Mouse (Mus musculus): ENCODE data around the gene Ola1. TPM values are rescaled to one million over a fixed set of nuclear protein-coding genes. Genes with fewer than 3 reads are reported as not detected.

The Ola1 gene
- polyA plus RNA-seq, 1 experiment from 2014 or later = 70.5 TPM

DNA sequence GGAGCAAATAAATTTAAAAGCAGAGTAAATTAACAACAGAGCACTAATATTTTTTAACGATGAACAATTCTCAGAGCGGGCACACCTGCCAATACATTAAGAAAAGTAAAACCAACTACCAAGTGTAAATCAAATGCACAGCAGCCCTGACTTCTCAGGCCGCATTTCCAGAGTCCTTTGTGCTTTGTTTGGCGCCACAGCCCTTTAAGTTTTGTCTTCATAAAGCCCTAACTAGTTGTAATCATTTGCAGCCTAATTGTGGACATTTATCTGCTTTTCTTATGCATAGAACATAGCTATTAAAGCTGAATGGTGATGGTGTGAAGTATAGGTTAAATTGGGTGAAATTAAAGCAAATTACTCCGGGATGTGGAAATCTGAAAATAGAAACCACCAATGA is 49.2 kb downstream of the Ola1 start:
- Histone ChIP-seq H3K9ac (ENCODE audit: low read depth, low read length) (no peak overlapping the region), H3K4me1 (ENCODE audit: control insufficient read depth, insufficient read depth, low read length) (no peaks in the 10 kb centered on the region), H3K27me3 (ENCODE audit: control insufficient read depth, insufficient read depth, low read length) (no peaks in the 10 kb centered on the region), H3K4me2 (no peak overlapping the region), H3K9me3 (replicated peaks; ENCODE audit: control insufficient read depth, low read length) (no peaks in the 10 kb centered on the region), H3K4me3 (ENCODE audit: low read depth, low read length) (no peak overlapping the region), H3K27ac (ENCODE audit: low read depth, low read length) (no peak overlapping the region), H3K36me3 (ENCODE audit: control insufficient read depth, insufficient read depth, low read length) (no peaks in the 10 kb centered on the region)
- no peak for ATAC-seq (replicated peaks; ENCODE audit: insufficient number of reproducible peaks, low FRiP score, low TSS enrichment)
- 81% methylated on average over 5 of the region's 5 CpGs for WGBS (ENCODE audit: insufficient replicate concordance)

DNA sequence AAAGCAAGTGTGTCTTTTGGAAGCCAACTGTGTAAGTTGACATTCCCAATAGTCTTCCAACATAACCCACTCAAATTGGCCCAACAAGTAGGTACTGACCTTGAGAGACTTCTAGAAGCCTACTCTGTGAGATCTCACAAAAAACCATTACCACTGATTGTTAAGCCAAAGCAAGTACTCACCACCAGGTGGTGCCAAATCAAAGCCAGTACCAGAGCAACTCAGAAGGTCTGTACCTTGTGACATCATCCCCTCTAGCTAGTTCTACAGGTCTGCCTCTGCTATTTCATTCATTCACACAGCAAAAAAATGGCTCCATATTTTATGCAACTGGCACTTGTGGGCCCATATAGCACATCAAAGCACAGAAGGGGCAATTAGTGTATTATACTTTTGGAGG is 51.6 kb downstream of the Ola1 start:
- H3K27me3 ChIP-seq (ENCODE audit: control insufficient read depth, insufficient read depth, low read length) = no peaks in the 10 kb centered on the region
- no peak for ATAC-seq (replicated peaks; ENCODE audit: insufficient number of reproducible peaks, low FRiP score, low TSS enrichment)
- H3K4me3 ChIP-seq (ENCODE audit: low read depth, low read length) = no peak overlapping the region
- H3K4me2 ChIP-seq = no peak overlapping the region
- no peaks in the 10 kb centered on the region for H3K9me3 ChIP-seq (replicated peaks; ENCODE audit: control insufficient read depth, low read length)
- no peaks in the 10 kb centered on the region for H3K4me1 ChIP-seq (ENCODE audit: control insufficient read depth, insufficient read depth, low read length)
- no peak overlapping the region for H3K27ac ChIP-seq (ENCODE audit: low read depth, low read length)
- no peaks in the 10 kb centered on the region for H3K36me3 ChIP-seq (ENCODE audit: control insufficient read depth, insufficient read depth, low read length)
- H3K9ac ChIP-seq (ENCODE audit: low read depth, low read length) = no peak overlapping the region

DNA sequence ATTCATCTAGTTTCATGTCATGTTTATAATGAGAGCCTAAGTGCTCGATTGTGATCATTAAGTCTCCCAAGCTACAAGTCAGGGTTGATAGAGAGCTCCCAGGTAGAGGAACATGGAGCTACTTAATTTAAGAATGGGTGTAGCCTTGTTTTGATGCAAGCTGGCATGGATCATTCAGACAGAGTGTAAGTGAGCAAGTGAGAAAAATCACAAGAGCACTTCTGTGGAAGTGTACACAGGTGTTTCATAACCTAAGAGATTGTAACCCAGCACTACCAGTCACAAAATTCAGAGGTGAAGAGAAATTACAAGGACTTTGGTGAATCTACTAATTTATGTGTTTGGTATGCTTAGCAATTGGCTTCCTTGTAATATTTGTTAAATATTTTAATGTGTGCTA is 54.1 kb downstream of the Ola1 start:
- Histone ChIP-seq H3K27ac (ENCODE audit: low read depth, low read length) (no peak overlapping the region), H3K9me3 (replicated peaks; ENCODE audit: control insufficient read depth, low read length) (no peaks in the 10 kb centered on the region), H3K4me3 (ENCODE audit: low read depth, low read length) (no peak overlapping the region), H3K4me1 (ENCODE audit: control insufficient read depth, insufficient read depth, low read length) (no peaks in the 10 kb centered on the region), H3K27me3 (ENCODE audit: control insufficient read depth, insufficient read depth, low read length) (no peaks in the 10 kb centered on the region), H3K36me3 (ENCODE audit: control insufficient read depth, insufficient read depth, low read length) (no peaks in the 10 kb centered on the region), H3K4me2 (no peak overlapping the region), H3K9ac (ENCODE audit: low read depth, low read length) (no peak overlapping the region)
- 63% methylated on average over 1 of the region's 1 CpGs for WGBS (ENCODE audit: insufficient replicate concordance)
- no peak for ATAC-seq (replicated peaks; ENCODE audit: insufficient number of reproducible peaks, low FRiP score, low TSS enrichment)

DNA sequence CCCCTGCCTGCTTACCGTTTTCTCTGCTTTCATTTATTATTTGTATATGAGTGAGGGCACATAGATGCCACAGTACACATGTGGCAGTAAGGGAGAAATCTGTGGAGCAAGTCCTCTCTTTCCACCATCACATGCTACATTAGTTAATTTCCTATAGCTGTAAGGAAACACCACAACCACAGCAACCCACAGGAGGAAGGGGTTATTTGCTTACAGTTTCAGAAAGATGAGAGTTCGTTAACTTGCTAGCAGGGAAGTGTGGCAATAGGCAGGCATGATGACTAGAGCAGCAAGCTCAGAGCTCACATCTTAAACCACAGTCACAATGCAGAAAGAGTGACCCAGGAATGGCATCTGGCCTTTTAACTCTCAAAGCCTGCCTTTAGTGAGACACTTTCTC is 58.0 kb downstream of the Ola1 start:
- WGBS (ENCODE audit: insufficient replicate concordance) = 90% methylated on average over 2 of the region's 2 CpGs
- Histone ChIP-seq H3K4me2 (no peak overlapping the region), H3K36me3 (ENCODE audit: control insufficient read depth, insufficient read depth, low read length) (peaks cover 2% of the 10 kb centered on the region; the same call in 1 of the 2 replicates), H3K9me3 (replicated peaks; ENCODE audit: control insufficient read depth, low read length) (no peaks in the 10 kb centered on the region), H3K4me1 (ENCODE audit: control insufficient read depth, insufficient read depth, low read length) (peaks cover 2% of the 10 kb centered on the region; the same call in 1 of the 2 replicates), H3K27ac (ENCODE audit: low read depth, low read length) (no peak overlapping the region), H3K4me3 (ENCODE audit: low read depth, low read length) (no peak overlapping the region), H3K27me3 (ENCODE audit: control insufficient read depth, insufficient read depth, low read length) (no peaks in the 10 kb centered on the region), H3K9ac (ENCODE audit: low read depth, low read length) (no peak overlapping the region)
- no peak for ATAC-seq (replicated peaks; ENCODE audit: insufficient number of reproducible peaks, low FRiP score, low TSS enrichment)

DNA sequence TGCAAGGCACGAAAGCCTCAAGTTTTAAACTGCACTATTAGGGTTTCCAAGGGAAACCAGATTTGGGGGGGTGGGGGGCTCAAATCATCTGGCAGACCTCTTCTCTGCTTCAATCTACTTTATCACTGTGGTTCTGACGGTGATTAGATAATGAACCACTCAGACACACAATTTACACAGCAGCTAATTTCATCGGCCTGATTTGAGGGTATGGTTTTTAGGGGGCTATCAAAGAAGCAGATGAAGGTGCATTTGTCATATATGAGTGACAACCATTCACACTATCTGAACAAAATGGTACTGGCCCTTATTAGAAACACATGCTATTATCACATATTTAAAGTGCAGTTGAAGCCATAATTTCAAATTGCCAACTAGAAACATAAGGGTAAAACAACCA is 61.5 kb downstream of the Ola1 start:
- Histone ChIP-seq H3K9ac (ENCODE audit: low read depth, low read length) (no peak overlapping the region), H3K4me2 (no peak overlapping the region), H3K4me3 (ENCODE audit: low read depth, low read length) (no peak overlapping the region), H3K4me1 (ENCODE audit: control insufficient read depth, insufficient read depth, low read length) (peaks cover 2% of the 10 kb centered on the region; the same call in 1 of the 2 replicates), H3K27me3 (ENCODE audit: control insufficient read depth, insufficient read depth, low read length) (no peaks in the 10 kb centered on the region), H3K27ac (ENCODE audit: low read depth, low read length) (no peak overlapping the region), H3K36me3 (ENCODE audit: control insufficient read depth, insufficient read depth, low read length) (peaks cover 5% of the 10 kb centered on the region; the same call in 1 of the 2 replicates), H3K9me3 (replicated peaks; ENCODE audit: control insufficient read depth, low read length) (no peaks in the 10 kb centered on the region)
- ATAC-seq (replicated peaks; ENCODE audit: insufficient number of reproducible peaks, low FRiP score, low TSS enrichment) = no peak
- WGBS (ENCODE audit: insufficient replicate concordance) = 74% methylated on average over 3 of the region's 3 CpGs

DNA sequence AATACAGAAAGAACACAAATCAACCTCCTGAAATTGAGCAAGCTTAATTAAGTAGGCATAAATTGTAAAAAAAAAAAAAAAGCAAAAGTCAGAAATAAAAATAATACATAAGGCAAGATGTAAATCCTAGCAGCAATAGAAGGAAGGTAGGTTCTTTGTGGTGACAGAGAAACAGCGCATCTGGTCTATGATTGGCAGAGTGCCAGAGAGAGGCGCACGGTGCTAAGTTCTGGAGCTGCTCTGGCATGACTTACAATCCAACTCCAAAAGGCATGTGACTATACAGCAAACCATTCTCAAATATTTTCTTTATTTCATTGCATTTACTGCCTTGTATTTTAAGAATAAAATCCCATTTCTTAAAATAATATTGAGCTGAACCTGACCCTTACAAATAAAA is 68.2 kb downstream of the Ola1 start:
- Histone ChIP-seq H3K4me2 (no peak overlapping the region), H3K4me3 (ENCODE audit: low read depth, low read length) (no peak overlapping the region), H3K9me3 (replicated peaks; ENCODE audit: control insufficient read depth, low read length) (no peaks in the 10 kb centered on the region), H3K36me3 (ENCODE audit: control insufficient read depth, insufficient read depth, low read length) (0 out of 2 replicates have a peak, but pooled peaks cover 2% of the 10 kb centered on the region), H3K27me3 (ENCODE audit: control insufficient read depth, insufficient read depth, low read length) (no peaks in the 10 kb centered on the region), H3K9ac (ENCODE audit: low read depth, low read length) (no peak overlapping the region), H3K4me1 (ENCODE audit: control insufficient read depth, insufficient read depth, low read length) (no peaks in the 10 kb centered on the region), H3K27ac (ENCODE audit: low read depth, low read length) (no peak overlapping the region)
- WGBS (ENCODE audit: insufficient replicate concordance) = 68% methylated on average over 3 of the region's 3 CpGs
- ATAC-seq (replicated peaks; ENCODE audit: insufficient number of reproducible peaks, low FRiP score, low TSS enrichment) = no peak

DNA sequence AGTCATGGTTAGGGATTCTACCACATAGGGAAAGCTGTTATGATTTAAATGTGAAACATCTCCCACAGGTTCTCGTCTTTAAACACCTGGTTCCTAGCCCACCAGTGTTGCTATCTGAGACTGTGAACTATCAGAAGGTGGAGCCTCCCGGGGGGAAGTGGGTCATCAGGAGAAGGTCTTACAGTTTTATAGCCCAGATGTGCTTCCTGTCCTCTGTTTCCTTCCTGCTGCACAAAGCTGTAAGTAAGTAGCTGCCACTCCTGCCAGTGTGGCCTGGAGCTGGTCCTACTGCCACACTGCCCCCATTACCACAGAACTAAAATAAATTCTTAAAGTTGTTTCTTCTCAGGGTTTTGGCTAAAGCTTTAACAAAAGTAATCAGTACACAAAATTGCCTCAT is 72.6 kb downstream of the Ola1 start:
- H3K4me2 ChIP-seq = no peak overlapping the region
- H3K9ac ChIP-seq (ENCODE audit: low read depth, low read length) = no peak overlapping the region
- H3K36me3 ChIP-seq (ENCODE audit: control insufficient read depth, insufficient read depth, low read length) = no peaks in the 10 kb centered on the region
- no peaks in the 10 kb centered on the region for H3K9me3 ChIP-seq (replicated peaks; ENCODE audit: control insufficient read depth, low read length)
- H3K4me1 ChIP-seq (ENCODE audit: control insufficient read depth, insufficient read depth, low read length) = no peaks in the 10 kb centered on the region
- H3K27ac ChIP-seq (ENCODE audit: low read depth, low read length) = no peak overlapping the region
- WGBS (ENCODE audit: insufficient replicate concordance) = 81% methylated on average over 2 of the region's 2 CpGs
- no peak overlapping the region for H3K4me3 ChIP-seq (ENCODE audit: low read depth, low read length)
- no peak for ATAC-seq (replicated peaks; ENCODE audit: insufficient number of reproducible peaks, low FRiP score, low TSS enrichment)
- H3K27me3 ChIP-seq (ENCODE audit: control insufficient read depth, insufficient read depth, low read length) = no peaks in the 10 kb centered on the region

DNA sequence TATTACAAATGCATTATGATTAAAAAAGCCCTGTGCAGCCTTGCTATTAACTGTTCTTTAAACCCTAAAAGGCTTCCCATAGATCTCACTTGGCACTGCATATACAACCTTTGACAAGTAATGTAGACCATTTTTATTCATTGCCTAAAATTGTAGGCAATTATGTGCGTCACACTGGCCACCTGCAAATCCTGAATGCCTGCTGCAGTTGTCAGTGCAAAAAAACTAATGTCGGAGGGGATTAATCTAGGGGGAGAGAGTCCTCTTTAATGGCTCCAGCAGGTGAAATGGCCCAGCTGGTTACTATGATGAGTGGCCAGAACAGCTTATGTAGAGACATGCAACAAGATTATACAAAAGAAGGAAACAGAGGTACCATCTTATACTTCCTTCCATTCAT is 75.0 kb downstream of the Ola1 start:
- ATAC-seq (replicated peaks; ENCODE audit: insufficient number of reproducible peaks, low FRiP score, low TSS enrichment) = no peak
- H3K4me2 ChIP-seq = no peak overlapping the region
- no peak overlapping the region for H3K27ac ChIP-seq (ENCODE audit: low read depth, low read length)
- H3K9me3 ChIP-seq (replicated peaks; ENCODE audit: control insufficient read depth, low read length) = no peaks in the 10 kb centered on the region
- no peak overlapping the region for H3K4me3 ChIP-seq (ENCODE audit: low read depth, low read length)
- no peaks in the 10 kb centered on the region for H3K36me3 ChIP-seq (ENCODE audit: control insufficient read depth, insufficient read depth, low read length)
- no peaks in the 10 kb centered on the region for H3K4me1 ChIP-seq (ENCODE audit: control insufficient read depth, insufficient read depth, low read length)
- 81% methylated on average over 2 of the region's 2 CpGs for WGBS (ENCODE audit: insufficient replicate concordance)
- no peaks in the 10 kb centered on the region for H3K27me3 ChIP-seq (ENCODE audit: control insufficient read depth, insufficient read depth, low read length)
- no peak overlapping the region for H3K9ac ChIP-seq (ENCODE audit: low read depth, low read length)

DNA sequence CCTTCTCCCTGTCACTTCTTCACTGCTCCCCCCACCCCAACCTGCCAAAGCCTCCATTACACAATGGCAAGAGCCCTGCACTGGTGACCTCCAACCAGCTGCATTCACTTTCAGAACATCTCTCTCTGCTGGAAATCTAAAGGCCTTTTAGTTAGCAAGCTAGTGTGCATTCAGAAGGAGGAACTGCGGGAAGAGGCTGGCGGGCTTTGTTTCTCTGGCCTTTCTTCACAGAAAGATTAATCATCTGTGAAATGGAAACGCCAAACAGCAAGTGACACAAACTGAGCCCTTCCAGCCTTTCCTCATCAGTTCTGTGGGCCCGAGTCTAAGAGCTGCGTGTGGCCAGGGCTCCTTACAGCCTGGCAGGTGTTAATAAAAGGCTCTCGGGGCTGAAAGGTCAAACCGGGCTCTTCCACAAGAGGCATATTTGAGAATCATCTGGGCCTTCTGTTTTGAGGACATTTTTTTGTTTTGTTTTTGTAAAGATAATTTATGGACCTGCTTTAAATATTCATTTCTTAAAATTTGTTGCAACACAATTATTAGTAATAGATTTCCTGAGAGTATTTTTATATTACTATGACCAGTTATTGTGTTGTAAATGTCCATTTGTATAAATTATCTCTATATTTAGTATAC is 75.8 kb downstream of the Ola1 start:
- no peak overlapping the region for H3K4me3 ChIP-seq (ENCODE audit: low read depth, low read length)
- H3K4me2 ChIP-seq = no peak overlapping the region
- H3K27me3 ChIP-seq (ENCODE audit: control insufficient read depth, insufficient read depth, low read length) = no peaks in the 10 kb centered on the region
- H3K36me3 ChIP-seq (ENCODE audit: control insufficient read depth, insufficient read depth, low read length) = no peaks in the 10 kb centered on the region
- ATAC-seq (replicated peaks; ENCODE audit: insufficient number of reproducible peaks, low FRiP score, low TSS enrichment) = no peak
- WGBS (ENCODE audit: insufficient replicate concordance) = 61% methylated on average over 7 of the region's 7 CpGs
- H3K4me1 ChIP-seq (ENCODE audit: control insufficient read depth, insufficient read depth, low read length) = no peaks in the 10 kb centered on the region
- no peak overlapping the region for H3K9ac ChIP-seq (ENCODE audit: low read depth, low read length)
- no peaks in the 10 kb centered on the region for H3K9me3 ChIP-seq (replicated peaks; ENCODE audit: control insufficient read depth, low read length)
- no peak overlapping the region for H3K27ac ChIP-seq (ENCODE audit: low read depth, low read length)
